In genomic region chr15:81723653-81724052, GRCm38 (mm10) we compare ENCODE assay signal across 19 mouse cellular contexts.
"Had no signal": no experiment of that assay in that cellular context is flagged by ENCODE, and none has a peak within 500 bp of the region (broad histone marks: within the 10 kb centered on the region; RNA-seq: fewer than 3 reads in every experiment).

No protein-coding gene starts in this region.

- H3K27ac ChIP-seq: left cerebral cortex, adult 2 months; liver, embryonic 13.5 days; macrophage; midbrain, embryonic 12.5 days; midbrain, embryonic 15.5 days; neural tube, embryonic 12.5 days; neural tube, embryonic 15.5 days; stomach, embryonic 15.5 days had no signal

- ATAC-seq: lung, postnatal 0 days; midbrain, embryonic 15.5 days had no signal

- H3K9me3 ChIP-seq: liver, embryonic 13.5 days; midbrain, embryonic 12.5 days; midbrain, embryonic 15.5 days; neural tube, embryonic 12.5 days; neural tube, embryonic 15.5 days; stomach, embryonic 15.5 days had no signal

- H3K9ac ChIP-seq: liver, embryonic 13.5 days; lung, embryonic 14.5 days; midbrain, embryonic 12.5 days; midbrain, embryonic 15.5 days; neural tube, embryonic 12.5 days; neural tube, embryonic 15.5 days; stomach, embryonic 15.5 days had no signal

- H3K4me2 ChIP-seq: liver, embryonic 13.5 days; lung, embryonic 14.5 days; midbrain, embryonic 12.5 days; midbrain, embryonic 15.5 days; neural tube, embryonic 12.5 days; neural tube, embryonic 15.5 days; stomach, embryonic 15.5 days had no signal

- H3K27me3 ChIP-seq: liver, embryonic 13.5 days; midbrain, embryonic 12.5 days; midbrain, embryonic 15.5 days; neural tube, embryonic 12.5 days; neural tube, embryonic 15.5 days; stomach, embryonic 15.5 days had no signal

- H3K4me3 ChIP-seq: left cerebral cortex, adult 2 months; liver, embryonic 13.5 days; midbrain, embryonic 12.5 days; midbrain, embryonic 15.5 days; neural tube, embryonic 12.5 days; neural tube, embryonic 15.5 days; stomach, embryonic 15.5 days had no signal

- DNase-seq: kidney, adult 2 months; kidney, postnatal 10 days; kidney, postnatal 36 days; layer of hippocampus, postnatal 36 days; liver, embryonic 13.5 days; lung, embryonic 14.5 days; right cerebral cortex, adult 18-20 months; right cerebral cortex, postnatal 14 days; right cerebral cortex, postnatal 4 days; thymus, adult 18-20 months; thymus, postnatal 36 days had no signal
